Mouse (Mus musculus): ENCODE data around the gene Ifi205. TPM values are rescaled to one million over a fixed set of nuclear protein-coding genes. Genes with fewer than 3 reads are reported as not detected.
"Not testable (repeated sequence)": the region's sequence is repeated elsewhere in the genome, so short reads cannot be mapped to it uniquely, and the experiment has no call there.

Gene Ifi205
- polyA plus RNA-seq, 1 experiment from 2014 or later = not detected

GRCm38 (mm10) chr1:174048227-174048626 is 16.6 kb upstream of the Ifi205 start:
- not testable (repeated sequence) for H3K27me3 ChIP-seq (ENCODE audit: control insufficient read depth, insufficient read depth, low read length); H3K9me3 ChIP-seq (ENCODE audit: control insufficient read depth, low read length); H3K9ac ChIP-seq (ENCODE audit: low read length); H3K4me3 ChIP-seq (ENCODE audit: low read depth, low read length); H3K4me2 ChIP-seq (ENCODE audit: low read depth, low read length, severe bottlenecking); DNase-seq (ENCODE audit: low spot score); H3K36me3 ChIP-seq (ENCODE audit: control insufficient read depth, insufficient read depth, low read length); ATAC-seq (replicated peaks; ENCODE audit: low FRiP score); H3K27ac ChIP-seq (ENCODE audit: low read depth, low read length); H3K4me1 ChIP-seq (replicated peaks; ENCODE audit: control insufficient read depth, insufficient read depth, low read length)
- 91% methylated on average over 6 of the region's 6 CpGs for WGBS

GRCm38 (mm10) chr1:174044431-174044830 is 12.8 kb upstream of the Ifi205 start:
- Histone ChIP-seq H3K4me1 (replicated peaks; ENCODE audit: control insufficient read depth, insufficient read depth, low read length) (no peaks in the 10 kb centered on the region), H3K36me3 (ENCODE audit: control insufficient read depth, insufficient read depth, low read length) (no peaks in the 10 kb centered on the region), H3K27ac (ENCODE audit: low read depth, low read length) (no peak overlapping the region), H3K4me2 (ENCODE audit: low read depth, low read length, severe bottlenecking) (no peak overlapping the region), H3K27me3 (ENCODE audit: control insufficient read depth, insufficient read depth, low read length) (no peaks in the 10 kb centered on the region), H3K9ac (ENCODE audit: low read length) (no peak overlapping the region), H3K9me3 (ENCODE audit: control insufficient read depth, low read length) (no peaks in the 10 kb centered on the region), H3K4me3 (ENCODE audit: low read depth, low read length) (no peak overlapping the region)
- WGBS = 77% methylated on average over 2 of the region's 2 CpGs
- no peak for DNase-seq (ENCODE audit: low spot score)
- no peak for ATAC-seq (replicated peaks; ENCODE audit: low FRiP score)

GRCm38 (mm10) chr1:174042091-174042884 is 10.7 kb upstream of the Ifi205 start:
- 89% methylated on average over 12 of the region's 12 CpGs for WGBS
- H3K27me3 ChIP-seq (ENCODE audit: control insufficient read depth, insufficient read depth, low read length); H3K9ac ChIP-seq (ENCODE audit: low read length); H3K4me3 ChIP-seq (ENCODE audit: low read depth, low read length); H3K4me2 ChIP-seq (ENCODE audit: low read depth, low read length, severe bottlenecking); DNase-seq (ENCODE audit: low spot score); ATAC-seq (replicated peaks; ENCODE audit: low FRiP score); H3K4me1 ChIP-seq (replicated peaks; ENCODE audit: control insufficient read depth, insufficient read depth, low read length); H3K27ac ChIP-seq (ENCODE audit: low read depth, low read length); H3K36me3 ChIP-seq (ENCODE audit: control insufficient read depth, insufficient read depth, low read length); H3K9me3 ChIP-seq (ENCODE audit: control insufficient read depth, low read length): not testable (repeated sequence)

- no peak for DNase-seq (ENCODE audit: low spot score)
- no peak for ATAC-seq (replicated peaks; ENCODE audit: low FRiP score)
- WGBS = 93% methylated on average over 7 of the region's 7 CpGs
- no peaks in the 10 kb centered on the region for H3K36me3 ChIP-seq (ENCODE audit: control insufficient read depth, insufficient read depth, low read length)
- no peaks in the 10 kb centered on the region for H3K4me1 ChIP-seq (replicated peaks; ENCODE audit: control insufficient read depth, insufficient read depth, low read length)
- H3K4me3 ChIP-seq (ENCODE audit: low read depth, low read length) = no peak within 1 kb of the TSS
- H3K9me3 ChIP-seq (ENCODE audit: control insufficient read depth, low read length) = no peaks in the 10 kb centered on the region
- H3K27me3 ChIP-seq (ENCODE audit: control insufficient read depth, insufficient read depth, low read length) = no peaks in the 10 kb centered on the region
- H3K9ac ChIP-seq (ENCODE audit: low read length) = no peak within 1 kb of the TSS
- H3K27ac ChIP-seq (ENCODE audit: low read depth, low read length) = no peak within 1 kb of the TSS
- no peak within 1 kb of the TSS for H3K4me2 ChIP-seq (ENCODE audit: low read depth, low read length, severe bottlenecking)
Observed at GRCm38 (mm10) chr1:174040523-174041177, 9.0 kb upstream of the Ifi205 start, which contains the start of gene Olfr433. Gene Olfr433 (plus strand): TSS chr1:174040705.

- Histone ChIP-seq H3K9me3 (ENCODE audit: control insufficient read depth, low read length) (no peaks in the 10 kb centered on the region), H3K27me3 (ENCODE audit: control insufficient read depth, insufficient read depth, low read length) (no peaks in the 10 kb centered on the region), H3K9ac (ENCODE audit: low read length) (no peak overlapping the region), H3K4me3 (ENCODE audit: low read depth, low read length) (no peak overlapping the region), H3K36me3 (ENCODE audit: control insufficient read depth, insufficient read depth, low read length) (no peaks in the 10 kb centered on the region), H3K4me2 (ENCODE audit: low read depth, low read length, severe bottlenecking) (no peak overlapping the region), H3K27ac (ENCODE audit: low read depth, low read length) (no peak overlapping the region), H3K4me1 (replicated peaks; ENCODE audit: control insufficient read depth, insufficient read depth, low read length) (no peaks in the 10 kb centered on the region)
- WGBS = 92% methylated on average over 3 of the region's 3 CpGs
- no peak for ATAC-seq (replicated peaks; ENCODE audit: low FRiP score)
- DNase-seq (ENCODE audit: low spot score) = no peak
Observed at GRCm38 (mm10) chr1:174038480-174038879, 6.9 kb upstream of the Ifi205 start.

GRCm38 (mm10) chr1:174035841-174036240 is 4.2 kb upstream of the Ifi205 start:
- DNase-seq (ENCODE audit: low spot score) (no peak), ATAC-seq (replicated peaks; ENCODE audit: low FRiP score) (no peak)
- Histone ChIP-seq H3K27ac (ENCODE audit: low read depth, low read length) (no peak overlapping the region), H3K4me1 (replicated peaks; ENCODE audit: control insufficient read depth, insufficient read depth, low read length) (no peaks in the 10 kb centered on the region), H3K4me3 (ENCODE audit: low read depth, low read length) (no peak overlapping the region), H3K9ac (ENCODE audit: low read length) (no peak overlapping the region), H3K9me3 (ENCODE audit: control insufficient read depth, low read length) (no peaks in the 10 kb centered on the region), H3K36me3 (ENCODE audit: control insufficient read depth, insufficient read depth, low read length) (no peaks in the 10 kb centered on the region), H3K4me2 (ENCODE audit: low read depth, low read length, severe bottlenecking) (no peak overlapping the region), H3K27me3 (ENCODE audit: control insufficient read depth, insufficient read depth, low read length) (no peaks in the 10 kb centered on the region)
- 49% methylated on average over 4 of the region's 4 CpGs for WGBS

GRCm38 (mm10) chr1:174007050-174007449 is 24.6 kb downstream of the Ifi205 start:
- DNase-seq (ENCODE audit: low spot score); H3K4me1 ChIP-seq (replicated peaks; ENCODE audit: control insufficient read depth, insufficient read depth, low read length); H3K27ac ChIP-seq (ENCODE audit: low read depth, low read length); H3K27me3 ChIP-seq (ENCODE audit: control insufficient read depth, insufficient read depth, low read length); ATAC-seq (replicated peaks; ENCODE audit: low FRiP score); H3K4me3 ChIP-seq (ENCODE audit: low read depth, low read length); H3K4me2 ChIP-seq (ENCODE audit: low read depth, low read length, severe bottlenecking); H3K9ac ChIP-seq (ENCODE audit: low read length); H3K9me3 ChIP-seq (ENCODE audit: control insufficient read depth, low read length); H3K36me3 ChIP-seq (ENCODE audit: control insufficient read depth, insufficient read depth, low read length): not testable (repeated sequence)

- H3K27ac ChIP-seq (ENCODE audit: low read depth, low read length); H3K9ac ChIP-seq (ENCODE audit: low read length); ATAC-seq (replicated peaks; ENCODE audit: low FRiP score); H3K4me2 ChIP-seq (ENCODE audit: low read depth, low read length, severe bottlenecking); H3K4me3 ChIP-seq (ENCODE audit: low read depth, low read length); H3K4me1 ChIP-seq (replicated peaks; ENCODE audit: control insufficient read depth, insufficient read depth, low read length); H3K36me3 ChIP-seq (ENCODE audit: control insufficient read depth, insufficient read depth, low read length); H3K9me3 ChIP-seq (ENCODE audit: control insufficient read depth, low read length); H3K27me3 ChIP-seq (ENCODE audit: control insufficient read depth, insufficient read depth, low read length); DNase-seq (ENCODE audit: low spot score): not testable (repeated sequence)
- 89% methylated on average over 2 of the region's 3 CpGs for WGBS
Observed at GRCm38 (mm10) chr1:174004352-174005109, 27.1 kb downstream of the Ifi205 start.

Data from forebrain, embryonic 11.5 days (tissue).